Mouse (Mus musculus) megakaryocyte, embryonic 14.5 days (primary cell): Measurements from ENCODE around the gene Sdhc.

Experiments used
- FLI1 ChIP-seq: IDR thresholded peaks from 2 replicates; pipeline ENCODE4 v1.6.1; 2012; ENCODE audit warnings: low read length, inconsistent platforms, mixed read lengths
- GATA1 ChIP-seq: IDR thresholded peaks from 3 replicates; pipeline ENCODE4 v1.6.1; 2012; ENCODE audit warnings: mixed read lengths, low read length, inconsistent platforms, borderline replicate concordance

GRCm38 (mm10) chr1:171085718-171086117 is 64.7 kb downstream of the Sdhc start:
- TF ChIP-seq GATA1 = no peak
- no peak for TF ChIP-seq FLI1
